In genomic region chr1:76148963-76149362, GRCm38 (mm10) we compare ENCODE assay signal across 16 mouse cellular contexts.
"Had no signal": no experiment of that assay in that cellular context is flagged by ENCODE, and none has a peak within 500 bp of the region (broad histone marks: within the 10 kb centered on the region; RNA-seq: fewer than 3 reads in every experiment).

No protein-coding gene starts in this region.

- H3K27me3 ChIP-seq: neural tube, embryonic 12.5 days; neural tube, embryonic 13.5 days; neural tube, embryonic 15.5 days; stomach, embryonic 15.5 days had no signal

- H3K4me1 ChIP-seq: neural tube, embryonic 12.5 days; neural tube, embryonic 13.5 days; neural tube, embryonic 15.5 days; stomach, embryonic 15.5 days had no signal

- H3K4me3 ChIP-seq: neural tube, embryonic 12.5 days; neural tube, embryonic 13.5 days; neural tube, embryonic 15.5 days; stomach, embryonic 15.5 days had no signal

- H3K9me3 ChIP-seq: neural tube, embryonic 12.5 days; neural tube, embryonic 13.5 days; neural tube, embryonic 15.5 days; stomach, embryonic 15.5 days had no signal

- H3K4me2 ChIP-seq: neural tube, embryonic 12.5 days; neural tube, embryonic 13.5 days; neural tube, embryonic 15.5 days; stomach, embryonic 15.5 days had no signal

- H3K36me3 ChIP-seq: neural tube, embryonic 12.5 days; neural tube, embryonic 13.5 days; neural tube, embryonic 15.5 days; stomach, embryonic 15.5 days had no signal

- DNase-seq: retina, postnatal 1 day; right cerebral cortex, adult 18-20 months; right cerebral cortex, postnatal 14 days; right cerebral cortex, postnatal 25 days; right cerebral cortex, postnatal 4 days; spleen, adult 18-20 months; thymus, adult 18-20 months; thymus, postnatal 14 days; thymus, postnatal 25 days; thymus, postnatal 36 days; thymus, postnatal 4 days had no signal

- H3K9ac ChIP-seq: neural tube, embryonic 12.5 days; neural tube, embryonic 13.5 days; neural tube, embryonic 15.5 days; stomach, embryonic 15.5 days had no signal

- H3K27ac ChIP-seq: neural tube, embryonic 12.5 days; neural tube, embryonic 13.5 days; neural tube, embryonic 15.5 days; stomach, embryonic 15.5 days; stomach, postnatal 0 days had no signal
